Mouse (Mus musculus): ENCODE data around the gene Sh3kbp1.

Sh3kbp1 gene

GRCm38 (mm10) chrX:159756261-159756660 lies 129.2 kb downstream of the Sh3kbp1 start:
- no peak for DNase-seq

- DNase-seq = no peak
These were observed 130.1 kb downstream of the Sh3kbp1 start for GRCm38 (mm10) chrX:159756901-159757821.

GRCm38 (mm10) chrX:159757854-159758540 lies 130.9 kb downstream of the Sh3kbp1 start:
- no peak for DNase-seq

- DNase-seq = no peak
These were observed 136.7 kb downstream of the Sh3kbp1 start for GRCm38 (mm10) chrX:159763801-159764200.

- DNase-seq = no peak
These were observed 138.8 kb downstream of the Sh3kbp1 start for GRCm38 (mm10) chrX:159765850-159766249.

- DNase-seq = no peak
These were observed 141.9 kb downstream of the Sh3kbp1 start for GRCm38 (mm10) chrX:159769005-159769404.

- no peak for DNase-seq
These were observed 142.7 kb downstream of the Sh3kbp1 start for GRCm38 (mm10) chrX:159769773-159770172.

GRCm38 (mm10) chrX:159772137-159772536 lies 145.1 kb downstream of the Sh3kbp1 start:
- DNase-seq = no peak

GRCm38 (mm10) chrX:159775042-159775441 lies 148.0 kb downstream of the Sh3kbp1 start:
- DNase-seq = no peak

GRCm38 (mm10) chrX:159778787-159779186 lies 151.7 kb downstream of the Sh3kbp1 start:
- DNase-seq = no peak

GRCm38 (mm10) chrX:159790516-159790915 lies 163.4 kb downstream of the Sh3kbp1 start:
- no peak for DNase-seq

GRCm38 (mm10) chrX:159795603-159796002 lies 168.5 kb downstream of the Sh3kbp1 start:
- no peak for DNase-seq

- DNase-seq = no peak
These were observed 177.3 kb downstream of the Sh3kbp1 start for GRCm38 (mm10) chrX:159804371-159804770.

- no peak for DNase-seq
These were observed 182.4 kb downstream of the Sh3kbp1 start for GRCm38 (mm10) chrX:159809510-159809909.

- no peak for DNase-seq
These were observed 183.4 kb downstream of the Sh3kbp1 start for GRCm38 (mm10) chrX:159810469-159810868.

- DNase-seq = no peak
These were observed 190.4 kb downstream of the Sh3kbp1 start for GRCm38 (mm10) chrX:159817508-159817907.

- no peak for DNase-seq
These were observed 201.1 kb downstream of the Sh3kbp1 start for GRCm38 (mm10) chrX:159828135-159828534.

- no peak for DNase-seq
These were observed 202.2 kb downstream of the Sh3kbp1 start for GRCm38 (mm10) chrX:159829192-159829852.

GRCm38 (mm10) chrX:159831176-159831575 lies 204.1 kb downstream of the Sh3kbp1 start:
- no peak for DNase-seq

GRCm38 (mm10) chrX:159835239-159835638 lies 208.2 kb downstream of the Sh3kbp1 start:
- DNase-seq = no peak

GRCm38 (mm10) chrX:159837379-159837778 lies 210.3 kb downstream of the Sh3kbp1 start:
- DNase-seq = no peak

- no peak for DNase-seq
These were observed 212.7 kb downstream of the Sh3kbp1 start for GRCm38 (mm10) chrX:159839786-159840185.

GRCm38 (mm10) chrX:159840225-159840624 lies 213.2 kb downstream of the Sh3kbp1 start:
- DNase-seq = no peak
